Mouse (Mus musculus) fibroblast of lung, adult 2 months (primary cell): Measurements from ENCODE around the gene Epha6.

ENCODE experiments used
- DNase-seq: peaks from one replicate; pipeline ENCODE4 v3.0.0-alpha.2; 2011; ENCODE audit warnings: low read depth

Gene Epha6

DNA sequence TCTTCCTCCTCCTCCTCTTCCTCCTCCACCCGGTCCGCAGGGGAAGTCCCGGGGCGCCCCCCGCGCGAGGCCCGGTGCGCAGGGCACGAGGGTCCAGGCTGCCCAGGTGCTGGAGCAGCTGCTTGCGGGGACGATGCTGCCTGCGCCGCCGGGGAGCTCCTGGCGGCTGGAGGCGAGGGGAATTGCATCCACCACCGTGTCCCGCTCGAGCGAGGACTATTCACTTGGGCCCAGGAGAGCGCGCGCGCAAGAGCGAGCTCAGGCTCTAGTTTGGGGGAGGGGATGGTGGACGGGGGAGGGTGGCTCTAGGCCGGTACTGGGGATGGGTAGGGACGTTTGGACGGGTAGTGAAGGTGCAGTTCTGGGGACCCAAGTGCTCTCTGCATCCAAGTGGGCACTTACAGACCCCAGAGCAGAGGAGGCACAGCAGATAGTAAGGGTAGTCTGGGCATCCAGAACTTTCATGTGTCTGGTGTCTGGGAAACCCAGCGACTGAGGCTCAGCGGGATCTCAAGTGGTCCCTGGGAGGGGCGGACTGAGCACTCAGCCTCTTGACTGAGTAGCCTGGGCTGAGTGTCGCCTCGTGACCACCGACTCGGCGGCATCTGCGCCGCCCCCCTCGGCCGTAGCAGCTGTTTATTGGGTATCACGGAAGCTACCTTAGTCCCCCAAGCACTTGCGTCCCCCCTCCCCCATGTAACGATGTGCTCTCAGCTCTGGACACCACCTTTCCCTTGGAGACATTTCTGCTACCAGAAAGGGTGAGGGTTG lies at the start of gene Epha6:
Epha6 (minus strand) TSS at position 471 of the 771 bp plus-strand sequence.
- DNase-seq = no peak

DNA sequence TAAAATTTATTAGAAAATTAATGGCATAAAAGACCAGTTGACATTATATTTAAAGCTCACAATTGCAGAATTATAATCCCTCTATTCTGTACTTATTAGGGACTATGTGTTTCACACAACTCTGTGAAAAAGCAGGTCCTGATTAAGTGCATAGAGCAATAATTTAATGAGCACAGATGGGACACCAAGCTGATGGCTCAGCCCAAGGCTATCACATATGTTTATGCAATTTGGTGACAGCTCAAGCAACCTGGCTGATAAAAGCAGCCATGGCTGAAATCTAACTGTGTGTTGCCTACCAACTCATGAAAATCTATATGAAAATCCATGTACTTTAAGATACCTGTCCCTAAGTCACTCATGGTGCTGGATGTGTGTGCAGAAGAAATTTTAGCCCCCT lies 46.4 kb upstream of the Epha6 start:
- no peak for DNase-seq

DNA sequence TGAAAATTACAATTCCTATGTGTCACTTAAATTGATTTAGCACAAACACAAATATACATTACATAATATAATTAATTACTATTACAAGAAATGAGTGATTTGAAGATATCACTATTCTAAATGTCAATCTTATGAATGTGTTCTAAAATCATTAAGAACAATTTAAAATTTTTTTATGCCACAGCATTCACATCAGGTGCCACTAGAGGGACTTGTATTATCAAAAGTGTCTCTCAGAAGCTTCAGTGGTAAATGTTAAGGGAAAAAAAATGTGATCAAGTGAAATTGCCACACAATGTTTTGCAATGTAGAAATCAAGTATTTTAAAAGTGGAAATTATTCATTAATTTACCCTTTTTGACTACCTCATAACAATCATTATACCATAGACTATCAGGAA lies 22.8 kb upstream of the Epha6 start:
- DNase-seq = no peak

DNA sequence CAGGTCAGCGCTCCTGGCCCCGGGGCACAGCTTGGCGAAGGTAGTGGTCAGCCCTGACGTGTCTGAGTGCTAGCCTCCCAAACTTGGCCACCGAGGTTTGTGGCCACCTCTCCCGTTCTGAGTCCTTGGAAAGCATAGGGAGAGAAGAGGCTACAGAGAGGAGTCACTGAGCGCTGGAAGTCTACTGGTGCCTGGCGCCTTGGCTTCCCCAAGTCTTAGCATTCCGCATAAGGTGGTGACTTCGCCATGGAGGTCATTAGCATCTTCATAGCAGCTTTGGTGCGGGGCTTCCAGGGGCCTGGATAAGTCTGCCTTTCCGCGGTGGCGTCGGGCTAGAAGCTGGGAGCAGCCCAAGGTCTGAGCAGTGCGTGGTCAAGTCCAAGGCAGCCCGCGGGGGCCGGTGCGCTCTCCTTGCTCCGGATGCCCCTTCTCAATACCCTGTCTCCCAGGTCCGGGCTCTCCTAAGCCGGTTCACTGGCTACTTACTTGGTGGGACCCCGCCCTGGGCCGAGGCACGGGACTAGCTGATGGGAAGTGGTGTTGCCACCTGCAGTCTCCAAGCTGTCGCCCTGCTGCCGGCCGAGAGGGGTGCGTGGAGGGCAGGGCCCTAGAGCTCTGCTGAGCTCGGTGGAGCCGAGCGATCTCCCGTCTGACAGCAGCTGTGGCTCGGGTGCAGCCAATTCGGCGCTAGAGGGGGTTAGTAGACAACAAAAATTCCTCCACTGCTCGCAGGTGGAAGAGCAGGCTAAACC lies 677 bp upstream of the Epha6 start:
- DNase-seq = no peak

DNA sequence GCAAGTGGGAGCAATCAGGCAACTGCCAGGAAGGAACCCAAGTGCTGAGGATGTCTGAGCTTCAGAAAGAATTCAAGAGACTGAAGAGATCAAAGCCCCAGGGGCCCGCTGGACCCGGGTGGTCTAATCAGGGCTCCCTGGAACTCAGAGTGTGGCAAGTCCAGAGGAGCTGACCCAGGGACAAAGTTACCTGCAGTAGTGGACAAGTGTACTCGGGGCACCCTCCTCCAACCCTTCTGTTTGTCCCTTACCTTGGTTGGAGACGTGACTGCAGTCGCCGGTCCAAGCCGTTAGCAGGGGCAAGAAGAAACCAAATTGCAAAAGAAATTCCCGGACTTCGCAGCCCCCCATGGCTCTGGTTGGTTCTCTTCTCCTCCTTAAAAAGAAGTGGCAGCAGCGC lies 718 bp downstream of the Epha6 start:
- no peak for DNase-seq

DNA sequence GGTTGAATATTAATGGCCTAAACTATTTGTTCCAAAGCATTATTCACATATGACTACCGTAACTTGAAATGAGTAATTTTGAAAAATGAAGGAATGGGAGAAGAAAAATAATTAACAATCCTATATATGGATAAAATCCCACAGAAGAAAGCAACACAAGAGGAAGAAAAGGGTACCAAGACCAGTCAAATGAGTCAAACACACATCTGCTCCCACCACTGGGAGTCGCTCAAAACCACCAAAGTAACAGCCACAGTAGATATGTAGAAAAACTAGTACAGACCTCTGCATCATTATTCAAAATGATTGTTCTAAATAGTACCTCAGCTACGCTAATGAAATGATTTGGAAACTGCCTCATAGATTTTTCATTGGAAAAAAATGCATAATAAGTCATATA lies 20.0 kb downstream of the Epha6 start:
- DNase-seq = no peak

DNA sequence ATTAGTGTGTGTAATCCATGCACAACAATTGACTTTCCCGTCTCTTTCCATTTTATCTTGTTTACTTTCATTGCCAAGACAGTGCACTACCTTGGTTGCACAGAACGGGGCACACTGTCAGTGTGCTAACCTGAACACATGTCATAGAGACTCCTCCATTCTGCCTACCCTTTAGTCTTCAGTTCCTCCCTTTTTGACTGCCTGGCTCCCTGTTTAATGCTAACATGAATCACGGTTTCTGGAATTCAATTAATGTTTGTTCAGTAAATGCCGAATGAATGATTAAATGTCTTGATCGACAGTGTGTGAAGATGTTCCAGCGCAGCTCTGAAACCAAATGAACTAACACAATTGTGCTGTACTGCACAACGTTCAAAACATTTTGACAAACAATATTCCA lies 20.6 kb downstream of the Epha6 start:
- no peak for DNase-seq

DNA sequence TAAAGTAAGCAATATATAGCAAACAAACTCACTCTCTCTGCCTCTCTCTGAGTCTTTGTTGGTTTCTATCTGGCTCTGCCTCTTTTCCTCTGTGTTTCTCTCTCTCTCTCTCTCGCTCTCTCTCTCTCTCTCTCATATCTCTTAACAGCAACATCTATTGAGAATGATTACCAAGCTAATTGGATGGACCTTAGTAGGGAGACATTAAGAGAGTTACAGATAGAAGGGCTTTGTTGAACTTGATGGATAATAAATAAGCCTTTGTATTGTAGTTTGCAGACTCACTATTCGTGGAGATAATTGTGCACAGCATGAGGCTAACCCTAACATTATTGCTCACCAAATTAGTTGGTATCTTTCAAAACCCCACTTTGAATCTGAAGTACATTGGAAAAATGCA lies 34.8 kb downstream of the Epha6 start:
- DNase-seq = no peak

DNA sequence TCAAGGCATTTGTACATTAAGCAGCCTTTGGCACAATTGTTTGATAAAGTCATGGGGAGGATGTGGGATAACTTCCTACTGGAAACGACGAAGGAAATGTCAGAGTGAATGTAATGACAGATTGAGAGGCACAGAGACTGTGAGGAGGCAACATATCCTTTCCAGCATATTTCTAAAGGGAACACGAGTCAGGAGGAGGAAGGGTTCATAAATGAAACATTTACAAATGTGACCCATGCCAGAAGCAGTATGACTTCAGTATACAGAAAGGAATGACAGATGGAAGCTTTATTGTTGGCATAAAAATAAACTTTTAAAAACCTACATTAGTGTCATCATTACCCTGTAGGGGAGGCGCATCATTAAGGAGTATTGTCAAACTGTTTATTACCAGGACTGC lies 60.9 kb downstream of the Epha6 start:
- no peak for DNase-seq

DNA sequence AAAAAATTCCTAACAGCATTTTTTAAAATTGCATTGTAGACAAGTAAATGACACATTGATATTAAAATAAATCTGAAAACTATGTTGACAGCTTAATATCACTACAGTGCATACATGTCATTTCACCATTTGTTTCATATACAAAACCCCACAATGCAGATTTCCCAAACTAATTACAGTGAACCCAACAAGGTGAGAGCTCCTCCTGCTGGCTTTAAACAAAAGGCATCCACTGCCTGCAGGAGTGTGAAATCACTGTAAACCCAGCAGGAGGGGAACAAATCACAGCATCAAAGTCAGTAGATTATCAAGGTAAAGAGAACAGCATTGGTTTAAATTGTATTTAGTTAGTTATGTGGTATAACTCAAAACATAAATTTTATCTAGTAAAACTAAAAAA lies 67.1 kb downstream of the Epha6 start:
- DNase-seq = no peak

DNA sequence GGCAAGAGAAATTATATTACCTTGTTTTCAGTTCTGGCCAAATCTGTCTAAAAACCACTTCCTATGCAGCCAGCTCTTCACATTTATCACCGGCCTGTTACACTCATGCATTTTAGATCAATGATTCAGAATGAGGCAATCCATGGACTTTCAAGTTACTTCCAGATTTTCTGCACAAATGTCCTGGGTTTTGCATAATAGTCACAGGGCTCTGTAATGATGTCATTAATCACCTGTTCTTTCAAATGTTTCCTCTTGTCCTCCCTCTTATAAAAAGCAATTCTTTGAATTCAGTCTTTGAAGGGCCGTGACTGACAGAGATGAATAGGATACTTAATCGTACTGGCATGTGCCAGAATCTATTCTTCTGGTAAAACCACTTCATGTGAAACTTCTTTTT lies 95.6 kb downstream of the Epha6 start:
- no peak for DNase-seq

DNA sequence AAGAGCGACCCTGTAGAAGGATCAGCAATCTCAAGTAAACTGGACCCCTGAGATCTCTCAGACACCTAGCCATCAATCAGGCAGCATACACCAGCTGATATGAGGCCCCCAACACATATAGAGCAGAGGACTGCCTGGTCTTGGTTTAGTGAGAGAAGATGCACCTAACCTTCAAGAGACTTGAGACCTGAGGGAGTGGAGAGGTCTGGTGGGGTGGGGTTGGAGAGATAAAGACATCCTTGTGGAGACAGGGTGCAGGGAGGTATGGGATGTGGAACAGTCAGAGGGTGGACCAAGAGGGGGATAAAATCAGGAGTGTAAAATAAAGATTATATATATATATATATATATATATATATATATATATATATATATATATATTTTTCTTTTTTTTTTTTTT lies 105.8 kb downstream of the Epha6 start:
- no peak for DNase-seq

DNA sequence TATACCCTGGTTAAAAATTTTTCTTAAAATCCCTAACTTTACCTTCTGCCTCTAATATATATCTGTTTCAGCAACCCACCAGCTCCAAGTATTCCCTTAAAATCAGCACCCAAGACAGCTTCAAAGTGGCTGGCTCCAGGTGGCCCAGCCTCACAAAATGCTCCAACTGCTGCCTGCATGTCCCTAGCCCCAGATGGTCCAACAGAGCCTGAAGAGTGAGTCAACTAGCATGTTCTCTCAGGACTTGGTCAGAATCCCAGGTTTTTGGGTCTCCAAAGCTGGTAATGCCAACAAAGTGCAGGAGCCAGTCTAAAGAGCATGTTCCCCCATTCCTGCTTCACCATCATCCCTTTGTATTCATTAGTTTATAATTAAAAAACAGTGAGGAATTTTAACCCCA lies 129.6 kb downstream of the Epha6 start:
- no peak for DNase-seq

DNA sequence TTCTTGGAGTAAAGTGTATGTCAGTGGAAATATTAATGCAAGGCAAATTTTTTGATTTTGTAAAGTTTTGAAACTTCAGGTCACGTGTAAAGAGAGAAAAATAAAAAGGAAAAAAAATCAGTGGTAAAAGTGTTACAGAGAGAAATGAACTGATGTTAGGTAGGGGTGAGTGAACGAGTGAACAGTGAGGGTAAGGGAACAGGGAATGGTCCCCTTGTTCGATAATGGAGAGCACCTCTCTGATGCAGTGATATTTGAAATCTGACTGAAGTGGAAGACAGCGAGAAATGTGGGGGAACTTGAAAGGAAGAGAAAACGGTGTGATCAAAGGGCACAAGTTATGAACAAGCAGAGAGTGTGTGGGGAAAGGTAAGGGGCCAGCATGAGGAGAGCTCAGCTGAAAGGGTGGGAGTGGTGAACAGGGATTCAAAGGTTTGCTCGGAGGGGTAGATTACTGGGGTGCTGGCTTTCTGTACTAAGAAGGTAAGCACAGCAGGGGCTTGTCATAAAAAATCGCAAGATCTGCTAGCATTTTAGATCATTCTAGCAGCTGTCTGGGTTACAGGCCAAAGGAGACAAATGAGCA lies 137.0 kb downstream of the Epha6 start:
- no peak for DNase-seq

DNA sequence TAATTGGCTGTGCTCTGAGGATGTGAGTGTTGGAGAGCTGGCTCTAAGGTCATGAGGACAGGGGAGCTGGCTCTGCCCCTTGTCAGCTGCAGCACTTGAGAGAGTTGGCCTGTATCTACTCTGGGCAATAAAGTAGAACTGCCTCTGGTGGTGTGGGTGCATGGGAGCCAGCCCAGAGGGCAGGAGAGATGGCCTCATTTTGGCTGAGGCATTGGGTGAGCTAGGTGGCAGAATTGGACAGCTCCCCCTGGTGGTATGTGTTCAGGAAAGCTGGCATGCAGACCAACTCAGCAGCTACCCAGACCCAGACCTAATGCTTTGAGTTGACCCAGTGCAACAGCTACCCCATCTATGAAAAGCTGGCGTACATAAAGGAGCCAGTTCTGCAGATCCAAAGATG lies 170.0 kb downstream of the Epha6 start:
- DNase-seq = no peak

DNA sequence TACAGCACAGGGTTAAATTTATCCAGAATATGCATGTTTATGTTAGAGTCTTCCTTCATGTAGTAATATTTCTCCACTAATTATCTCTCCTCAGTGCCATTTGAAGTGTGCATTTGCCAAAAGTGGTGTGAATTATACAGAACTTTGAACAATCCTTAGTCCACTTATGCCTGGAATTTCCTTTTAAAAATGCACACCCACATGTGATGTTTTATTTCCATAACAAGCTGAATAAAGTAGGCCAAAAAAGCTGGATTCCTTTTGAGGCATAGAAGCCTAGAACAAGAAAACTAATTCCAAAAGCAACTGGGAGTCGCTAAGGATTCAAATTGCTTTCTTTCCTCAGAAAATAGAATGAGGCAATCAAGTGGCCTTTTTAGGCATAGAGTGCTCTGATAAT lies 171.1 kb downstream of the Epha6 start:
- DNase-seq = no peak

DNA sequence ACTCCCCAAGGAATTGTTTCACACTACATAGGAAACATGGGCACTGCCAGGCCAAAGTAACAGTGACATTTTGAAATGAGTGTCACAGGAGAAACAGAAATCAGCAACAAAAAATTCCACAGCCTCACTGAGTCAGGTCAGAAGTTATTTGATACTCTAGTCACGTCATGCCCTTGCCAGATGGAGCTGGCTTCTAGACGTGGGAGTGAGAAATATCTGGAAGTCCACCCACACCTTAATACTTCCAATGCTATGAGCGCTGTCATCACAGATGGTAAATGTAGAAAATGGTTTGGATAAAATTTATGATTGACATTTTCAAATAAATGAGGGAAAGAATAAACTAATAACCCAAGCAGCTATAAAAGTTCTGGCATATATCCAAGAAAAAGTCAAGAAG lies 210.0 kb downstream of the Epha6 start:
- peak; percentile 4 for DNase-seq

DNA sequence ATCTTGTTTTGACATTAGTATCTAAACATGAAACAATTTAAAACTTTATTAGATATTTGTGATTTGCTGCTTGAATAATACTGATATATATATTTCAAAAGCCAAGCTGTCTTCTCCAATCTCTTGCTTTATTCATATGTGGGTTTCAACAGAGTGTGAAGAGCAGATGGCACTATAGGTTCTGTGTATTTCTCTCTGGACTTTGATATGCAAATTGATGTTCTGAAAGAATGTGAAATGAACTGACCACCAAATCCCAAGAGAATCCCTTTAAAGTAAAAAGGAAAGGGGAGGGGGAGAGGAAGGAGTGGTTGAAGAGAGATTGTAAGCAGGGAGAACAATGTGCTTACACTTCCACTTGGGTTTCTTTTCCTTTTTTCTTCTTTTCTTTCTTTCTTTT lies 212.4 kb downstream of the Epha6 start:
- DNase-seq = no peak

DNA sequence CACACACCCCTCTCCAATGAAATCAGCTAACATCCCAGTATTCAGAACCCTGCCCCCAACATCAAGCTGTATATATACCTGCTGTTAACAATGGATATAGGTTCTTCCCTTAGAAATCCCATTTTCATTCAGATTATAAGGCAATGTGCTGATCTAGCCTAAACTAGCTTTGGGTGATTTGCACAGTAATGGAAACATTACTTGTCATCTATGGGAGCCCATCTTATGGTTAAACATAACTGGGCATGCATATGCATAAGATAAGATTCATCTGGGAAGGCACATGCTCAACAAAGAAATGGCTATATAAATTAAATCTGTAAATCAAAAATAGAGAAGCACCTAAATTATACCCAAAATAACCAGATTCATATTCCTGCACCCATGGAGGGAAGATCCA lies 230.2 kb downstream of the Epha6 start:
- no peak for DNase-seq

DNA sequence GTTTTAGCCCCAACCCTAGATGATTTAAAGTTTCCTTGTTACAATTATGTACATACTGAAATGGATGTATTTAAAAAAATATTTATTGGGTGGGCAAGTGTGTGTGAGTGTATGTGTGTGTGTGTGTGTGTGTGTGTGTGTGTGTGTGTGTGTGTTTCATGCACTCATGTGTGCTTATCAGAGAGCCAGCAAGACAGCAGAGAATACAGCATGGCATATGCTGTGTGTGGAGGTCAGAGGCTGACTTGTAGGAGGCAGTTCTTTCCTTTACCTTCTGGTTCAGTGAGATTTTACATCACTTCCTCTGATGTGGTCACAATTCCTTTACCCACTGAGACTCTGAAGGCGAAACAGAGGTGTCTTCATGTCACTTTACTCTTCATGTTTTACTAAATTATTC lies 321.4 kb downstream of the Epha6 start:
- no peak for DNase-seq

DNA sequence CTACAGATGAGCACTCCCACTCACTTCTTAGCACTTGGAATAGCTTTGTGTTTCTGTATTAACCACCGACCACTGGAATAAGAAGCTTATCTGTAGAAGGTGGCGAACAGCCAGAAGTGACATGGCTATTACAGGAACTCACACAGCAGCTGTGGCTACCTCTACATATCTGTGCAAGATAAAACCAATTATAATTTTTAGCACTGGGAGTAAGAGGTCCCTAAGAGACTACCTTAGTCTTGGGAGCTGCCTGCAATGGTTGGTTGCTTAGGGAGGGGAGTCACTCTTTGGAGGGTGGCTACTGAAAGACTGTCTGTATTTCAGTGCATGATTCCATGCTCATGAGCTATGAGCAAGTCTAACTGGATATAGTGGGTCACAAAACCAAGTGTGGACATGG lies 331.2 kb downstream of the Epha6 start:
- no peak for DNase-seq

DNA sequence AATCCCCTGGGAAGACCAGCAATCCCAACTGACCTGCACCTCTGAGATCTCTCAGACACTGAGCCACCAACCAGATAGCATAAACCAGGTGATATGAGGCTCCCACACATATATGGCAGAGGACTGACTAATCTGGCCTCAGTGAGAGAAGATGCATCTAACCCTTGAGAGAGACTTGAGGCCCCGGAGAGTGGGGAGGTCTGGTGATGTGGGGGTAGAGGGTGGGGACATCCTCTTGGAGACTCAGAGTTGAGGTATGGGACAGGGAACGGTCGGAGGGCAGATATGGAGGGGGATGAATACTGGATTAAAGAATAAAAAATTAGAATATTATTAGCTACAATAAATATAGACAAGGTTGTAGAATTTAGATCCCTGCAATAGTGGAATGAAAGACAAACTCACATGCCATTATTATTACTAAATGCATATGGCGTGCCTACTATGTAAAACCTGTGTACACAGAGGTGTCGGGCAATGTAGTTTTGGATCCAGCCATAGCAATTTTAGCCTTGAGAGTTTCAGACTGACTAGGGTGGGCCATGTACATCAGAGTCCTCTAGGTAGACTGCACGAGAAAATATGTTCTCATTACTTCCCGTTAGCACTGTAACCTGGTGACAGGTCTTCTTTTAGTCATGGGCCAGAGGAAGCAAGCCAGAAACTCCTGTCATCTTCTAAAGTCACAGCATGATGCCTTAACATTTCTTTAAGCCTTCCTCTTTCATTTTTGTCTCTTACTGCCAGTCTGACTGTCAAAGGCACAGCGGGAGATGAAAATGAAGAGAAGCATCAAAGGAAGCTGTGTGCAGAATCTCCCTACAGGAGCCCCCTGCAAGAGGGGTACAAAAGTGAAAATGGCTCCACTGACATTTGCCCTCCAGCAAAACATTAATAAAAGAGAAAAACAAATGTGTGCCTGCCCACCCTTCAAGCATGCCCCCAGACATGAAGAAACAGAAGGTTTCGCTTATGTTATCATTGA lies 338.7 kb downstream of the Epha6 start:
- no peak for DNase-seq
